In genomic region chr1:164158571-164158970, GRCm38 (mm10) we compare ENCODE assay signal across 25 mouse cellular contexts. TPM values are rescaled to one million over a fixed set of nuclear protein-coding genes. Genes with fewer than 3 reads are reported as not detected.
"Had no signal": no experiment of that assay in that cellular context is flagged by ENCODE, and none has a peak within 500 bp of the region (broad histone marks: within the 10 kb centered on the region; RNA-seq: fewer than 3 reads in every experiment).

No protein-coding gene starts in this region.

- H3K9me3 ChIP-seq: heart, embryonic 13.5 days; heart, embryonic 15.5 days; hindbrain, embryonic 13.5 days; hindbrain, embryonic 15.5 days; kidney, embryonic 15.5 days; limb, embryonic 10.5 days; limb, embryonic 12.5 days; liver, embryonic 12.5 days had no signal

- H3K27ac ChIP-seq: gastrocnemius, adult 2 months; heart, embryonic 13.5 days; heart, embryonic 15.5 days; hindbrain, embryonic 13.5 days; hindbrain, embryonic 15.5 days; hindbrain, postnatal 0 days; kidney, embryonic 15.5 days; kidney, postnatal 0 days; limb, embryonic 10.5 days; limb, embryonic 12.5 days; liver, embryonic 12.5 days; liver, embryonic 14.5 days had no signal

- H3K4me1 ChIP-seq: heart, embryonic 13.5 days; heart, embryonic 15.5 days; hindbrain, embryonic 13.5 days; hindbrain, embryonic 15.5 days; kidney, embryonic 15.5 days; limb, embryonic 10.5 days; liver, embryonic 12.5 days had no signal

- DNase-seq: gastrocnemius, adult 2 months; gastrocnemius, postnatal 10 days; gastrocnemius, postnatal 36 days; heart, adult 18-20 months; heart, postnatal 14 days; heart, postnatal 36 days; kidney, adult 11 months; kidney, adult 2 months; kidney, adult 9 months; kidney, postnatal 14 days; kidney, postnatal 36 days; layer of hippocampus, adult 9-11 months; layer of hippocampus, postnatal 36 days; liver had no signal

- H3K27me3 ChIP-seq: heart, embryonic 13.5 days; heart, embryonic 15.5 days; hindbrain, embryonic 13.5 days; hindbrain, embryonic 15.5 days; kidney, embryonic 15.5 days; limb, embryonic 12.5 days; liver, embryonic 12.5 days had no signal

- H3K4me3 ChIP-seq: gastrocnemius, adult 2 months; heart, embryonic 13.5 days; heart, embryonic 15.5 days; hindbrain, embryonic 13.5 days; hindbrain, embryonic 15.5 days; kidney, embryonic 15.5 days; limb, embryonic 10.5 days; limb, embryonic 12.5 days; liver, embryonic 12.5 days had no signal

- H3K36me3 ChIP-seq: heart, embryonic 13.5 days; heart, embryonic 15.5 days; hindbrain, embryonic 13.5 days; hindbrain, embryonic 15.5 days; kidney, embryonic 15.5 days; limb, embryonic 10.5 days; limb, embryonic 12.5 days; liver, embryonic 12.5 days had no signal

RNA-seq across cellular contexts. Expression of gene Selp, which starts 43.5 kb away (rescaled TPM):
- polyA plus RNA-seq: hindbrain, embryonic 13.5 days; hindbrain, embryonic 15.5 days; limb, embryonic 12.5 days had no signal
